Mouse (Mus musculus): ENCODE measurements around the gene Maml3. TPM values are rescaled to one million over a fixed set of nuclear protein-coding genes. Genes with fewer than 3 reads are reported as not detected.
A peak's percentile ranks its signal among the peaks of the same experiment; 100 is the strongest.

Maml3 gene
- polyA plus RNA-seq, 1 experiment from 2014 or later: 5.7 TPM

DNA sequence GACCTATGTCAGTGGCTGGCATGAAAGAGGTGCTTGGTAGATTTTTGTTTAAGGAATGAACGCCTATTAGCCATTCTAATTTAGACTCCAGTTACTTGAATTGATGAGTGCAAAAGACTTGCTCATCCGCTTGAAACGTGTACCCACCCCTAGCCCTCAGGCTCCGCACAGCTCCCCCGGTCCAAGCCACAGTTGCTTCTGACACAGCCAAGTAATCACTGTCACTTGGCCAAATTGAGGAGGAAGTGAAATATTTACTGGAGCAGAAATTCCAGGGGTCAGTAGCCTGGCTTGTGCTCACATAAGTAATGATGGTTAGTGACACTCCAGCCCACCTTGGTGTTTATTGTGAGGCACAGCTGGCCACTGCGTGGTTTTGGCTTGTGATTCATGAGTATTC lies 308.0 kb downstream of the Maml3 start:
- Histone ChIP-seq H3K27ac (ENCODE audit: low read length) (peak overlapping the region; percentile 30), H3K4me2 (ENCODE audit: low read length) (peak overlapping the region; percentile 19; the same call in 1 of the 2 replicates), H3K4me1 (ENCODE audit: control insufficient read depth, insufficient read depth, low read length) (peaks cover 13% of the 10 kb centered on the region), H3K9me3 (replicated peaks; ENCODE audit: control insufficient read depth, low read length, poor library complexity, severe bottlenecking) (no peaks in the 10 kb centered on the region), H3K27me3 (ENCODE audit: control insufficient read depth, insufficient read depth, low read depth, low read length) (no peaks in the 10 kb centered on the region), H3K9ac (ENCODE audit: low read depth, low read length) (no peak overlapping the region), H3K36me3 (ENCODE audit: control insufficient read depth, insufficient read depth, low read length) (no peaks in the 10 kb centered on the region), H3K4me3 (ENCODE audit: low read depth, low read length) (no peak overlapping the region)
- ATAC-seq: 0 out of 2 replicates have a peak, but pooled peaks have one; percentile 9
- WGBS: 51% methylated on average over 6 of the region's 6 CpGs

DNA sequence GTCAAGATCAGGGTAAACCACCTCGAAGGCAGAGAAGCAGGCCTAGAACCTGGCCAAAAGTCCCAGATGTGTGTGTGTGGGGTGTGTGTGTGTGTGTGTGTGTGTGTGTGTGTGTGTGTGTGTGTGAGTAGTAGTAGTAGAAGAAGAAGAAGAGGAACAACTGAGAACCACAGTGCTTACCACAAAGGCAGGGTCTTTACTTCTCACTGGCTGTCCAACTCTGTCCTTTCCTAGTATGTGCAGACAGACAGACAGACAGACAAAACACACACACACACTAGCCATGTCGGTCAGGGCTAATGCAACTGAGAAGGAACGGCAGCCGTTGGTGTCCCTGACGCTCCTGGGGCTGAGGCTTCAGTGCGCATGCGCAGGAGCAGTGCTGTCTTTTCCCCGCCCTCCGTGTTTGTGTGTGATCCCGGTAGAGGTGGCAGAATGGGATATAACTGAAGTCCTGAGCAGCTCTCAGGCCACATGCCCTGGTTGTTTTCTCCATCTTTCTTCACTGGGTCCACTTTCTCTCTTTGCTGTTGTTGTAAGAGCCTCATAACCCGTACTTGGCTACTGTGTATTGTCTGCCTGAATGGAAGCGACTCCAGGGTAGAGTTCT lies 308.6 kb downstream of the Maml3 start:
- 63% methylated on average over 12 of the region's 12 CpGs for WGBS
- Histone ChIP-seq H3K9ac (ENCODE audit: low read depth, low read length) (no peak overlapping the region), H3K4me3 (ENCODE audit: low read depth, low read length) (peak overlapping the region; percentile 1; the same call in 1 of the 2 replicates), H3K4me1 (ENCODE audit: control insufficient read depth, insufficient read depth, low read length) (peaks cover 13% of the 10 kb centered on the region), H3K9me3 (replicated peaks; ENCODE audit: control insufficient read depth, low read length, poor library complexity, severe bottlenecking) (no peaks in the 10 kb centered on the region), H3K4me2 (ENCODE audit: low read length) (peak overlapping the region; percentile 19), H3K27me3 (ENCODE audit: control insufficient read depth, insufficient read depth, low read depth, low read length) (no peaks in the 10 kb centered on the region), H3K36me3 (ENCODE audit: control insufficient read depth, insufficient read depth, low read length) (no peaks in the 10 kb centered on the region), H3K27ac (ENCODE audit: low read length) (peak overlapping the region; percentile 30)
- ATAC-seq: 0 out of 2 replicates have a peak, but pooled peaks have one; percentile 10

DNA sequence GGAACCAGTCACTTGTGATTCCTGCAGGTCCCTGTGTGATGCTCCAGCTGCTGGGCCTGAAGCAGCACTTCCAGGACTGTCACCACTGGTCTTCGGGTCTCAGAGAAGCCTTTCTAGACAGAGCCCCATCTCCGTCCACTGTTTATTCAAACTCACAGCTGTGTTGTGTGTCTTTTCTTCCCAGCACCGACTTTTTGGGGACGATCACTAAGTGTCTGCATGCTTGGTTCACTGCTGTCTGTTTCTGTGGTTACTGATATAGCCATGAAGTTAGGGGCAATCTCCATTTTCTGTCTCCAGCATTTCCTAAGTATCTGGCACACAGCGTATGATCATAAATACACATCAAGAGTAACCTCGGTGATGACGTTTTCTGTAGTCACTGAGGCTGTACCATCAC lies 313.3 kb downstream of the Maml3 start:
- H3K27ac ChIP-seq (ENCODE audit: low read length): no peak overlapping the region
- H3K27me3 ChIP-seq (ENCODE audit: control insufficient read depth, insufficient read depth, low read depth, low read length): no peaks in the 10 kb centered on the region
- H3K36me3 ChIP-seq (ENCODE audit: control insufficient read depth, insufficient read depth, low read length): no peaks in the 10 kb centered on the region
- no peak overlapping the region for H3K4me2 ChIP-seq (ENCODE audit: low read length)
- H3K9me3 ChIP-seq (replicated peaks; ENCODE audit: control insufficient read depth, low read length, poor library complexity, severe bottlenecking): no peaks in the 10 kb centered on the region
- no peak overlapping the region for H3K4me3 ChIP-seq (ENCODE audit: low read depth, low read length)
- no peak for ATAC-seq
- H3K4me1 ChIP-seq (ENCODE audit: control insufficient read depth, insufficient read depth, low read length): peaks cover 22% of the 10 kb centered on the region
- H3K9ac ChIP-seq (ENCODE audit: low read depth, low read length): no peak overlapping the region
- 46% methylated on average over 7 of the region's 7 CpGs for WGBS

DNA sequence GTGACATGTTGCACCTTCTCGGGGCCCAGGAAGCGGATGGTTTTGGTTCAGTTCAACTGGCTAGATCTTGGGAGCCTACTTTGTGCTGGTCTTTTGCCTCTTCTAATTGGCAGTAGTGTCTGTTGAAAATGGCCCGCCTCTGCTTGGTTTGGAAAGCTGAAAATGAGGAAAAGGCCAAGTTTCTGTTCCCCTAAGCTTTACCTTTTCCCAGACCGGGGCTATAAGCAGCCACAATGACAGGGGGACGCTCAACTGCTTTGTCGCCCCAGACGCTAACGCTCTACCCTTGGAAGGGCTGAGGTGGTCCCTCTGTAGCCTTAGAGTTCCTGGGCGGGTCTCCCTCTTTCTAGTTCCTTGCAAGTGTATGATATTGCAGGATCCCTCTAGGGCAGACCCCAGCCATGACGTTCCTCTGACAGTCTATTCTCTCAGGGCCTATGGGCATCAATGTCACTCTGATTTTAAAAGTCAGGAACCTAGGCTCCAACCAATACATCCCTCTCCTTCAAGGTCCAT lies 315.4 kb downstream of the Maml3 start:
- peaks cover 24% of the 10 kb centered on the region for H3K4me1 ChIP-seq (ENCODE audit: control insufficient read depth, insufficient read depth, low read length)
- peak overlapping the region; percentile 49 for H3K4me2 ChIP-seq (ENCODE audit: low read length)
- 16% methylated on average over 10 of the region's 10 CpGs for WGBS
- H3K27ac ChIP-seq (ENCODE audit: low read length): peak overlapping the region; percentile 81
- H3K36me3 ChIP-seq (ENCODE audit: control insufficient read depth, insufficient read depth, low read length): no peaks in the 10 kb centered on the region
- H3K4me3 ChIP-seq (ENCODE audit: low read depth, low read length): no peak overlapping the region
- peak; percentile 14; the same call in 1 of the 2 replicates for ATAC-seq
- no peaks in the 10 kb centered on the region for H3K9me3 ChIP-seq (replicated peaks; ENCODE audit: control insufficient read depth, low read length, poor library complexity, severe bottlenecking)
- no peaks in the 10 kb centered on the region for H3K27me3 ChIP-seq (ENCODE audit: control insufficient read depth, insufficient read depth, low read depth, low read length)
- H3K9ac ChIP-seq (ENCODE audit: low read depth, low read length): peak overlapping the region; percentile 45

DNA sequence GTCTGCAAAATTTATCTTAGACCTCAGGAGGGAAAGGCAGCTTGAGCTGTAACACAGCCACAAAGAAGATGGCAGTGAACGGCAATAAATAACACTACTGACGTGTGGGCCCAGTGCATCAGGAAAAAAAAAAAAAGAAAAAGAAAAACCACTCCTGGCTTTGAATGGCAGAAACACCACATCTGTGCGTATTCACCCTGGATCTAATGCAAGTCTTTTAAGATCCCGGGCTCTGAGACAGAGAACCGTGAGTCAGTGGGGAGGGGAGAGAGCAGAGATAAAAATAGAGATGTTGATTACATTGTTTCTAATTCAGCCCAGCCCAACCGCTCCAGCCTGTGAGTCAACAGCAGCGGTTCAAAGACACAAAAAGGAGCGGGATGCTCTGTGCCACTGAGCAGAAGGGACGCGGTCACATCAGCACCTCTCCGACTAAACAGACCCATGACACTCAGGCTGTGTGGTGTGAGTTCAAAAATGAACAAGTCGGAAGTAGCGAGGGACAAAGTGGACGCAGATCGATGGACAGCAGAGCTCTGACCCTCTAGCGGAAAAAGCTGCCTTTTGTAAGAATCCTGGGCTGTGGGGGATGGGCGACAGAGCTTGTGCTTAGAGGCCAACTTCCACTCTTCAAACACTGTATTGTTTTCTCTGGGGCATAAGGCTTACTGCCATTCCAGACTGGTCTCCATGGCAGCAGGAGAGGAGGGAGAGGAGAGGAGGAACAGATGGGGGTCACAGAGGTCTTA lies 316.1 kb downstream of the Maml3 start:
- Histone ChIP-seq H3K9ac (ENCODE audit: low read depth, low read length) (peak overlapping the region; percentile 45), H3K9me3 (replicated peaks; ENCODE audit: control insufficient read depth, low read length, poor library complexity, severe bottlenecking) (no peaks in the 10 kb centered on the region), H3K36me3 (ENCODE audit: control insufficient read depth, insufficient read depth, low read length) (no peaks in the 10 kb centered on the region), H3K4me2 (ENCODE audit: low read length) (peak overlapping the region; percentile 49), H3K27ac (ENCODE audit: low read length) (peak overlapping the region; percentile 81), H3K4me1 (ENCODE audit: control insufficient read depth, insufficient read depth, low read length) (peaks cover 24% of the 10 kb centered on the region), H3K4me3 (ENCODE audit: low read depth, low read length) (peak overlapping the region; percentile 24), H3K27me3 (ENCODE audit: control insufficient read depth, insufficient read depth, low read depth, low read length) (no peaks in the 10 kb centered on the region)
- under 1% methylated on average over 17 of the region's 17 CpGs for WGBS
- ATAC-seq: peak; percentile 81

DNA sequence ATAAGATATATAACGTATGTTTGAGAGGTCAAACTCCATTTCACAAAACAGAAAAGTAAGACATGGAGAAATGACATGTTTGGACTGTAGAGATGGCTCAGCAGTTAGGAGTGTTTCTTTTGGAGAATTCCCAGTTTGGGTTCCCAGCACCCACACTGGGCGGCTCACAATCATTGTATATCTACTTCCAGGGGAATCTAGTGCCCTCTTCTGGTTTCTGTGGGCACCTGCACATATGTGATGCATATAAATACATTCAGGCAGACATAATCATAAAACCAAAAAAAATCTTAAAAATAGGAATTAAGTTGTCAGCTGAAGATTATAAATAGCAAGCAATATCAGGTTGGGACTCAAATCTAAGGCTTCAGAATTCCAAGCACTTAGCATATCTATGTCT lies 316.9 kb downstream of the Maml3 start:
- no peak overlapping the region for H3K9ac ChIP-seq (ENCODE audit: low read depth, low read length)
- H3K4me3 ChIP-seq (ENCODE audit: low read depth, low read length): no peak overlapping the region
- H3K27me3 ChIP-seq (ENCODE audit: control insufficient read depth, insufficient read depth, low read depth, low read length): no peaks in the 10 kb centered on the region
- H3K4me1 ChIP-seq (ENCODE audit: control insufficient read depth, insufficient read depth, low read length): peaks cover 24% of the 10 kb centered on the region
- 0 out of 2 replicates have a peak overlapping the region, but pooled peaks have one; percentile 42 for H3K27ac ChIP-seq (ENCODE audit: low read length)
- H3K9me3 ChIP-seq (replicated peaks; ENCODE audit: control insufficient read depth, low read length, poor library complexity, severe bottlenecking): no peaks in the 10 kb centered on the region
- H3K36me3 ChIP-seq (ENCODE audit: control insufficient read depth, insufficient read depth, low read length): no peaks in the 10 kb centered on the region
- H3K4me2 ChIP-seq (ENCODE audit: low read length): no peak overlapping the region
- WGBS: 97% methylated on average over 2 of the region's 2 CpGs
- ATAC-seq: no peak

DNA sequence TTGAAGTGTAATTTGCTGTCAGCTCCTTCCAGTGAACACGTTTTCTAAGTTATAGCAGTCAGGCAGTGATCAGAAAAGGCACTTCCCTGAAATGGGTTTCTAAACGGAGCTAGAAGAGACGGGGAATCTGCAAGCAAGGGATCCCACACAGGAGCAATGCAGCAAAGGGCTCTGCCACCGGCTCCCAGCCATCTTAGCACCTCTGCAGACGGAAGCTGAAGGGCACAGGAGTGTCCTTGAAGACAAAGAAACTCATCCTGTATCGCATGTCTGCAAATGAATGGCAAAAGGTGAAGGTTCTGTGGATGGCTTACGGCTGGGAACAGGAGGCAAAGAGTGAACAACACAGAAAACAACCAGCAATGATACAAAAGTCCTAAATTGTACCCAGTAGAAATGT lies 319.1 kb downstream of the Maml3 start:
- no peak overlapping the region for H3K4me3 ChIP-seq (ENCODE audit: low read depth, low read length)
- H3K9me3 ChIP-seq (replicated peaks; ENCODE audit: control insufficient read depth, low read length, poor library complexity, severe bottlenecking): no peaks in the 10 kb centered on the region
- no peaks in the 10 kb centered on the region for H3K27me3 ChIP-seq (ENCODE audit: control insufficient read depth, insufficient read depth, low read depth, low read length)
- ATAC-seq: no peak
- peaks cover 22% of the 10 kb centered on the region for H3K4me1 ChIP-seq (ENCODE audit: control insufficient read depth, insufficient read depth, low read length)
- no peaks in the 10 kb centered on the region for H3K36me3 ChIP-seq (ENCODE audit: control insufficient read depth, insufficient read depth, low read length)
- 74% methylated on average over 7 of the region's 7 CpGs for WGBS
- 0 out of 2 replicates have a peak overlapping the region, but pooled peaks have one; percentile 10 for H3K9ac ChIP-seq (ENCODE audit: low read depth, low read length)
- peak overlapping the region; percentile 7; the same call in 1 of the 2 replicates for H3K27ac ChIP-seq (ENCODE audit: low read length)
- H3K4me2 ChIP-seq (ENCODE audit: low read length): no peak overlapping the region

DNA sequence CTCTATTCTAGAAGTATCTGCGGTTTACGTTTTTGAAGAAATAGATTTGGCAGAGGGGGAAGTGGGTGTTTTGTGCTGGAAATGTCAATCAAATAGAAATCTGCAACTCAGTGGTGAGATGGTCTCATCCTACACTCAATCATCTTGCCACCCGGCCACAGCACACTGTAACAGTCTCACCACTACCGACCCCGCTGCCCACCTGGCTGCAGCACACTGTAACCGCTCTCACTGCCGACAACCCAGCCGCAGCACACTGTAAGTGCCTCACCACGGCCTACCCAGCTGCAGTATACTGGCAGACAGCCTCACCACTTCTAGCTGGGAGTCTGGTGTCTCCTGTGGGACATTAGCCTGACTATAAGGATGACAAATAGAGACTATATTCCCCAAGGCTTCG lies 322.7 kb downstream of the Maml3 start:
- Histone ChIP-seq H3K27ac (ENCODE audit: low read length) (no peak overlapping the region), H3K9ac (ENCODE audit: low read depth, low read length) (0 out of 2 replicates have a peak overlapping the region, but pooled peaks have one; percentile 20)
- WGBS: 88% methylated on average over 10 of the region's 10 CpGs

More for the DNA sequence above, 322.7 kb downstream of the Maml3 start:
- H3K4me2 ChIP-seq (ENCODE audit: low read length): no peak overlapping the region
- H3K4me1 ChIP-seq (ENCODE audit: control insufficient read depth, insufficient read depth, low read length): peaks cover 21% of the 10 kb centered on the region
- H3K27me3 ChIP-seq (ENCODE audit: control insufficient read depth, insufficient read depth, low read depth, low read length): no peaks in the 10 kb centered on the region
- H3K36me3 ChIP-seq (ENCODE audit: control insufficient read depth, insufficient read depth, low read length): no peaks in the 10 kb centered on the region
- H3K4me3 ChIP-seq (ENCODE audit: low read depth, low read length): no peak overlapping the region
- H3K9me3 ChIP-seq (replicated peaks; ENCODE audit: control insufficient read depth, low read length, poor library complexity, severe bottlenecking): no peaks in the 10 kb centered on the region
- ATAC-seq: no peak
